25 mouse cellular contexts compared by ENCODE assay signal in genomic region chr4:129565139-129565538, GRCm38 (mm10). TPM values are rescaled to one million over a fixed set of nuclear protein-coding genes. Genes with fewer than 3 reads are reported as not detected.
DNase-seq lines count a peak whose midpoint lies in the region.
"Had no signal": no experiment of that assay in that cellular context is flagged by ENCODE, and none has a peak within 500 bp of the region (broad histone marks: within the 10 kb centered on the region; RNA-seq: fewer than 3 reads in every experiment).

No protein-coding gene starts in this region.

- no peaks in the 10 kb centered on the region for H3K27me3 ChIP-seq in forebrain, embryonic 10.5 days (ENCODE audit: poor library complexity, severe bottlenecking)
- H3K27me3 ChIP-seq: embryonic facial prominence, embryonic 12.5 days; embryonic facial prominence, embryonic 15.5 days; forebrain, embryonic 12.5 days; forebrain, embryonic 15.5 days; heart, embryonic 12.5 days; heart, embryonic 15.5 days; intestine, embryonic 15.5 days had no signal

- H3K4me3 ChIP-seq in forebrain, embryonic 10.5 days = no peak overlapping the region
- H3K4me3 ChIP-seq: embryonic facial prominence, embryonic 12.5 days; embryonic facial prominence, embryonic 15.5 days; forebrain, embryonic 12.5 days; forebrain, embryonic 15.5 days; heart, embryonic 12.5 days; heart, embryonic 15.5 days; intestine, embryonic 15.5 days had no signal

- H3K4me1 ChIP-seq in forebrain, embryonic 10.5 days = peaks cover 7% of the 10 kb centered on the region; the same call in 1 of the 2 replicates
- H3K4me1 ChIP-seq: embryonic facial prominence, embryonic 12.5 days; forebrain, embryonic 12.5 days; forebrain, embryonic 15.5 days; heart, embryonic 12.5 days; heart, embryonic 15.5 days had no signal

- 85% methylated on average over 6 of the region's 6 CpGs for WGBS in forebrain, embryonic 10.5 days

- H3K27ac ChIP-seq in forebrain, embryonic 10.5 days = no peak overlapping the region
- H3K27ac ChIP-seq: embryonic facial prominence, embryonic 12.5 days; embryonic facial prominence, embryonic 15.5 days; forebrain, embryonic 12.5 days; forebrain, embryonic 15.5 days; heart, embryonic 15.5 days; hindbrain, embryonic 14.5 days; hindbrain, postnatal 0 days; intestine, embryonic 15.5 days had no signal

- DNase-seq in CD4-positive helper T cell, adult 2 months (ENCODE audit: low read depth, low spot score) = peak; percentile 72
- DNase-seq in R1 (ENCODE audit: low read depth, low spot score) = peak; percentile 21
- peak; percentile 63 for DNase-seq in induced T-regulatory cell, adult 2 months (ENCODE audit: low read depth)
- DNase-seq in forebrain, embryonic 10.5 days (ENCODE audit: extremely low spot score, low spot score) = no peak
- no peak for DNase-seq in cerebellum, adult 18-20 months
- no peak for DNase-seq in testis, postnatal 14 days (ENCODE audit: low spot score)
- DNase-seq: adrenal gland, adult 8-10 months; adrenal gland, postnatal 25 days; cerebellum, adult 2 months; cerebellum, adult 9-11 months; cerebellum, postnatal 25 days; gastrocnemius, postnatal 25 days; heart, adult 18-20 months; heart, postnatal 10 days; heart, postnatal 36 days; kidney, adult 11 months had no signal

- H3K9me3 ChIP-seq in forebrain, embryonic 10.5 days = no peaks in the 10 kb centered on the region
- H3K9me3 ChIP-seq: embryonic facial prominence, embryonic 12.5 days; embryonic facial prominence, embryonic 15.5 days; forebrain, embryonic 12.5 days; forebrain, embryonic 15.5 days; heart, embryonic 12.5 days; heart, embryonic 15.5 days; intestine, embryonic 15.5 days had no signal

- H3K36me3 ChIP-seq in forebrain, embryonic 10.5 days (replicated peaks) = no peaks in the 10 kb centered on the region
- H3K36me3 ChIP-seq: embryonic facial prominence, embryonic 12.5 days; embryonic facial prominence, embryonic 15.5 days; forebrain, embryonic 12.5 days; forebrain, embryonic 15.5 days; heart, embryonic 12.5 days; heart, embryonic 15.5 days; intestine, embryonic 15.5 days had no signal

RNA-seq across cellular contexts. Expression of gene Lck, which starts 8.3 kb away (rescaled TPM):
- polyA plus RNA-seq in forebrain, embryonic 10.5 days (2016; fragmentation: Nextera tagmentation; extraction: Ambion mirVana) = 13.9 and 15.7 TPM in 2 replicates

RNA-seq across cellular contexts. Expression of gene Fam167b, which starts 13.2 kb away (rescaled TPM):
- polyA plus RNA-seq in forebrain, embryonic 10.5 days (2016; fragmentation: Nextera tagmentation; extraction: Ambion mirVana) = 1.2 TPM in 2 replicates

RNA-seq across cellular contexts. Expression of gene Hdac1, which starts 22.6 kb away (rescaled TPM):
- 294 and 319 TPM in 2 replicates for polyA plus RNA-seq in forebrain, embryonic 10.5 days (2016; fragmentation: Nextera tagmentation; extraction: Ambion mirVana)

RNA-seq across cellular contexts. Expression of gene Eif3i, which starts 35.3 kb away (rescaled TPM):
- 298 and 315 TPM in 2 replicates for polyA plus RNA-seq in forebrain, embryonic 10.5 days (2016; fragmentation: Nextera tagmentation; extraction: Ambion mirVana)

RNA-seq across cellular contexts. Expression of gene Tmem234, which starts 35.3 kb away (rescaled TPM):
- 224 and 227 TPM in 2 replicates for polyA plus RNA-seq in forebrain, embryonic 10.5 days (2016; fragmentation: Nextera tagmentation; extraction: Ambion mirVana)

Comparison
In these comparisons a context has a peak if more than half of its experiments do, and no peak if none do; other contexts are left out.
1. DNase-seq: peak in CD4-positive helper T cell, adult 2 months (single experiment), R1 (single experiment) and induced T-regulatory cell, adult 2 months (single experiment); none in forebrain, embryonic 10.5 days (single experiment), cerebellum, adult 18-20 months (0 of 2) and testis, postnatal 14 days (single experiment).